Mouse (Mus musculus): ENCODE results near the gene Atp2b4. TPM values are rescaled to one million over a fixed set of nuclear protein-coding genes. Genes with fewer than 3 reads are reported as not detected.

Atp2b4 gene
- polyA plus RNA-seq, 1 experiment, result 7.7 TPM

DNA sequence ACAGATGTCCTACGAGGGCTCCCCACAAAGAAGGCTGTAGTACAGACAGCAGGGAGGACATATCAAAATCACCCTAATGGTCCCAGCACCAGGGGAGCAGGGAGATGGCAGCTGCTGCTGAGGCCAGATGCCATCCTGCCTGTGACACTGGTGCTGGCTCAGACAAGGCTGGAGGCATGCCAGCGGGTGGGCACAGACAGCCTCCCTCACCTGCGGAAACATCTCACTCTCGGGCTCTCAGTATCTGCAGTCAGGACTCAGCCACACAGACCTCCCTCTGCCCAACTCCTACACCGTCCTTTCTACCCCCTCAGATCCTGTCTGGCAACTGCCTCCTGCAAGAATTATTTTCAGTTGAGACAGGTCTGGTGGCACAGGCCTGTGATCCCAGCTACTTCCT lies 12.0 kb downstream of the Atp2b4 start:
- TF ChIP-seq GATA1 (IDR thresholded peaks at IDR 0.05; ENCODE audit: low read length), result no peak
- no peak for TF ChIP-seq TAL1 (IDR thresholded peaks at IDR 0.05; ENCODE audit: low read length)
- no peaks in the 10 kb centered on the region for H3K9me3 ChIP-seq (ENCODE audit: control insufficient read depth, low read length)
- peaks cover 100% of the 10 kb centered on the region for H3K36me3 ChIP-seq (ENCODE audit: control insufficient read depth)
- H3K4me3 ChIP-seq (replicated peaks), result no peak overlapping the region
- H3K27me3 ChIP-seq (ENCODE audit: control insufficient read depth), result no peaks in the 10 kb centered on the region
- H3K4me1 ChIP-seq (ENCODE audit: control insufficient read depth), result peaks cover 86% of the 10 kb centered on the region

DNA sequence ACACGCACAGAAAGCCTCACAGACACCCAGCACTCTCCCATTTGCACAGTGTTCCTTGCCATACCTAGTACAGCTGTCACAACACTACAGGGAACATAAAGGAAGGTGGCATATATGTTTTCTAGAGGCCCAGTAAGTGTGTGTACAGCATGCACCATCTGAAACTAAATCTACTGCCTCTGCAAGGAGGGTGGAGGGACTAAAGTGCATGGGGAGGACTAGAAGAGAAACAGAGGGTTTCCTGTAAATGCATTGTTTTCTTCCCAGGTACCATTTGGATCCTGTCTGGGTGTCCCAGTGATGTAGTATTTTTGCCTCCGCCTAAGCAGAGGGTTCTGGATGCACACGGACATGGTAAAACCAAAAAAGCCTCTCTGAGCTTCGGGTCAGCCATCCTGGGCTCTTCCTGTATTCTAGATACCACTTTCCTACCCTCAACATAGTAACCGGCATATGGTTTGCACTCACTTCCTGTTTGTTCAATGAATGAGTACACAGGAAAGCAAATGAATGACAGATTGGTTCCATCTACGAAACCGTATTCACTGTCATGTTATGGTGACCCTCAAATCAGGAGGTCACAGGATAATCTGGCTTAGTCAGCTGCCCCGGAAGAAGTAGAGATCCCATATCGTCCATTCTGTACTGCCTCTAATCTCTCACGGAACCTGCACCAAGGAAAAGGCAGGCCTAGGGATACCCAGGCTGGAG lies 13.2 kb downstream of the Atp2b4 start:
- H3K4me3 ChIP-seq (replicated peaks), result no peak overlapping the region
- H3K27me3 ChIP-seq (ENCODE audit: control insufficient read depth), result no peaks in the 10 kb centered on the region
- TF ChIP-seq GATA1 (IDR thresholded peaks at IDR 0.05; ENCODE audit: low read length), result no peak
- TF ChIP-seq TAL1 (IDR thresholded peaks at IDR 0.05; ENCODE audit: low read length), result no peak
- peaks cover 100% of the 10 kb centered on the region for H3K36me3 ChIP-seq (ENCODE audit: control insufficient read depth)
- no peaks in the 10 kb centered on the region for H3K9me3 ChIP-seq (ENCODE audit: control insufficient read depth, low read length)
- peaks cover 79% of the 10 kb centered on the region for H3K4me1 ChIP-seq (ENCODE audit: control insufficient read depth)

DNA sequence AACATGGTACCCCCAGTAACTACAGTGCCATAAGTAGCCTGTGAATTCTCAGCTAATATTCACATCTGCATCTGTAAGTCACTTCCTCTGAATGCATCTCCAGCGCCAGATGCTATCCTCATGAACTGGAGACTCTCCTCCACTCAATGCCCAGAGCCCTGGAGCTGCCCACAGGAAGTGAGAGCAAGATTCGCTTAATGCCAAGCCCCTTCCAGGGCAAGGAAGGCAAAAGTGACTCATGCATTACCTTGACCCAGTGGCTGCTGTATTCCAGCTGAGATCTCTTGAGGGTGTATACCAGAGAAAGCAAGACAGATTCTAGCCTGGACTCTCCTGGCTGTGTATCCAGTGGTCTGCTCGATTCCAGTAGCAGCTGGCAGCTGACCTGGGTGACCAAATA lies 16.2 kb downstream of the Atp2b4 start:
- Histone ChIP-seq H3K9me3 (ENCODE audit: control insufficient read depth, low read length) (no peaks in the 10 kb centered on the region), H3K4me3 (replicated peaks) (no peak overlapping the region), H3K27me3 (ENCODE audit: control insufficient read depth) (no peaks in the 10 kb centered on the region), H3K4me1 (ENCODE audit: control insufficient read depth) (peaks cover 80% of the 10 kb centered on the region), H3K36me3 (ENCODE audit: control insufficient read depth) (peaks cover 100% of the 10 kb centered on the region)
- TF ChIP-seq GATA1 (IDR thresholded peaks at IDR 0.05; ENCODE audit: low read length), result no peak
- TF ChIP-seq TAL1 (IDR thresholded peaks at IDR 0.05; ENCODE audit: low read length), result no peak

DNA sequence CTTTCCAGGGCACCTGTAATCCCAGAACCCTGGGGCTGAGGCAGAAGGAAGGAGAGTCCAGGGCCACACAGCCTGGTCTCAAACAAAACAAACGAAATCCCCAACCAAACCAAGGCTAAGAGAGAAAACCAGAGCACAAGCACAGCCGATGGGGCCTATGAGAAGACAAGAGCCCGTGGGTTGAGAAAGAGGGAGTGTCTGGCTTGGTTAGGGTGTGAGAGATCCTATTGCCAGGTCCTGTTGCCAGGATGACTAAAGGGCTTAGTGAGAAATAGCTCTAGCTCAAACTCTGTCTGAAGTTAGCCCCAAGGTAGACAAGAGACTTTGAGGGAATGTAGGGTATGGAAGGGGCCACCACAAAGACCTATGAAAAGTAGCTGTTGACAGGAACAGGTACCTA lies 19.3 kb downstream of the Atp2b4 start:
- TF ChIP-seq TAL1 (IDR thresholded peaks at IDR 0.05; ENCODE audit: low read length) (no peak), GATA1 (IDR thresholded peaks at IDR 0.05; ENCODE audit: low read length) (no peak)
- Histone ChIP-seq H3K9me3 (ENCODE audit: control insufficient read depth, low read length) (no peaks in the 10 kb centered on the region), H3K27me3 (ENCODE audit: control insufficient read depth) (no peaks in the 10 kb centered on the region), H3K4me3 (replicated peaks) (no peak overlapping the region), H3K4me1 (ENCODE audit: control insufficient read depth) (peaks cover 78% of the 10 kb centered on the region), H3K36me3 (ENCODE audit: control insufficient read depth) (peaks cover 100% of the 10 kb centered on the region)

DNA sequence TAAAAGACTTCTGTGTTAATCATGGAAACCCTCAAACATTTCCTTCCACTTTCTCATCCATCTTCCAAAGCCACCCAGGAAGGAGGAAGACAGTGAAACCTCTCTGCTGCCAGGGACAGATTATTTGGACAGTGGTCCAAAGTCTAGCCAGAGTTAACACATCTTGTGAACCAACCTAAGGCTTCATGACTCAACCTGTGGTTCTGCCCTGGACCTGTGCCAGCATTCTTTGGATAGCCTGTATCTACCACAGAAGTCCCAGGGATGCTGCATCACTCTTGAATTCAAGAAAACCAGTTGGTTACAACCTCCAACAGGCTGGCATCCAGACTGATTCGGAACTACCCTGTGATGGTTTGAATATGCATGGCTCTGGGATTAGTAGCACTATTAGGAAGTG lies 21.8 kb downstream of the Atp2b4 start:
- Histone ChIP-seq H3K27me3 (ENCODE audit: control insufficient read depth) (no peaks in the 10 kb centered on the region), H3K9me3 (ENCODE audit: control insufficient read depth, low read length) (no peaks in the 10 kb centered on the region), H3K36me3 (ENCODE audit: control insufficient read depth) (peaks cover 100% of the 10 kb centered on the region), H3K4me1 (ENCODE audit: control insufficient read depth) (peaks cover 65% of the 10 kb centered on the region), H3K4me3 (replicated peaks) (no peak overlapping the region)
- TF ChIP-seq GATA1 (IDR thresholded peaks at IDR 0.05; ENCODE audit: low read length), result no peak
- no peak for TF ChIP-seq TAL1 (IDR thresholded peaks at IDR 0.05; ENCODE audit: low read length)

DNA sequence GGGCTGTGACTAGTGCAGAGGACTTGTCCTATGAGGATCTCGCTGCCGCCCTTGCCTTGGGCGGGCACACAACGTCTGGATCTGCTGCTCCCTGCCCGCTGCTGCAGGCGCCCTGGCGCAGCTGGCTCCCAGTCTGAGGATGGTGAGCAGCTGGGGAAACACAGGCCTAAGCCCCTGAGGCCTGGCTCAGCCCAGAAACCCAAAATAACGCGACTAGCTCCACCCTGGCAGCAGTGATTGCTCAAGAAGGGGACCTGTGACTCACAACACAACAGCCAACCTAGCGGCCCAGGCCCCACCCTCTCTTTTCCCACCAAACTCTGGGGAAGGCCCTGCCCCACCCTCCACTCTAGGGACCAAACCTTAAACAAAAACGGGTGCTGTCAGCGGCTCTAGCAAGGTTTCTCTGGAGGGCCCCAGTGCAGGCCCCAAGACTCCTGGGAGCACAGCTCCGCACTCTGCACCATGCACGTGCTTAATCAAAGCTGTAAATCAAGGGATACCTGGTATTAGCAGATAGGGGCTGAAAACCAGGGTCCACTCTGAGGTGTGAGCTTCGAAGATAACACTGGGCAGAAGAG lies 23.1 kb downstream of the Atp2b4 start:
- TF ChIP-seq GATA1 (IDR thresholded peaks at IDR 0.05; ENCODE audit: low read length) (no peak), TAL1 (IDR thresholded peaks at IDR 0.05; ENCODE audit: low read length) (no peak)
- peaks cover 73% of the 10 kb centered on the region for H3K4me1 ChIP-seq (ENCODE audit: control insufficient read depth)

DNA sequence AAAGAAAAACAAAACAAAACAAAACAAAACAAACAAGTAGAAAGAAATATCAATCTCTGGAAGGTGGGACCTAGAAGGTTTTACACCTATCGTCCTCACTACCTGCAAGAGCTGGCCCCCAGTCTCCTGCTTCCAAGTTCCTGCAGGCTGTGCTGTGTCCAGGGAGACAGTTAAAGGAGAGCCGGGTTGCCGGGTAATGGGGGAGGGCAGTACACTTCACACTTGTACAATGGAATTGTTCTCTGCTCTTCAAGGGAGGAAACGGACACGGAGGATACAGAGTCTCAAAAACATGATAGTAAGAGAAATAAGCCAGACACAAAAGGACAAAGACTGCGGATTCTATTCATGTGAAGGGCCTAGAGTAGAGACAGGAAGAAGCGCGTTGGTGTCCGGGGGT lies 28.3 kb downstream of the Atp2b4 start:
- H3K4me1 ChIP-seq (ENCODE audit: control insufficient read depth), result peaks cover 49% of the 10 kb centered on the region
- H3K36me3 ChIP-seq (ENCODE audit: control insufficient read depth), result peaks cover 100% of the 10 kb centered on the region

More for the DNA sequence above, 23.1 kb downstream of the Atp2b4 start:
- Histone ChIP-seq H3K4me3 (replicated peaks) (no peak overlapping the region), H3K27me3 (ENCODE audit: control insufficient read depth) (no peaks in the 10 kb centered on the region), H3K36me3 (ENCODE audit: control insufficient read depth) (peaks cover 100% of the 10 kb centered on the region), H3K9me3 (ENCODE audit: control insufficient read depth, low read length) (no peaks in the 10 kb centered on the region)

DNA sequence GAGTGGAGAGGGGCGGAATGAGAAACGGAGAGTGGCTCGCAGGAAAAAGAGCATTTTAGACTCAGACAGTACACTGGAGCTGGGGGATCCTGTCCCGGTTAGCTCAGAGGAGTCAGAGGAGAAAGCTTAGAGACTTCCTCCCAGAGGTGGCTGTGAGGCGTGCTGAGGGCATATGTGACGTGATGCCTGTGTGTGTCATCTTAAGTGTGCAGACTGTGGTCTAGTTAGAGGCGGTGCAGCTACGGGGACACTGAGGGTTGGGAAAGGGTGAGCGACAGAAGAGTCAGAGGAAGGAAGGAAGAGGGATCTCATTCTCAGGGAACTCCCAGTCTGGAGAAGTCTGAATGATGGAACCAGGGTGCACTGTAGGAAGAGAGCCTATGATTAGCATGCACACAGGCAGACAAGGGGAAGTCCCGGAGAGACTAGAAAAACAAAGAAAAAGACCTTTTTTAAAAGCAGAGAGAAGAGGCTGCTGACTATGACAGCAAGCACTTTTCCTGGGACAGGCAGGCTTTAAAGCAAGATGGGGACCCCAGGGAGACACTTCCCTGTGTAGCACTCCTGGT lies 28.9 kb downstream of the Atp2b4 start:
- no peak overlapping the region for H3K4me3 ChIP-seq (replicated peaks)
- H3K4me1 ChIP-seq (ENCODE audit: control insufficient read depth), result peaks cover 43% of the 10 kb centered on the region
- H3K9me3 ChIP-seq (ENCODE audit: control insufficient read depth, low read length), result no peaks in the 10 kb centered on the region
- no peak for TF ChIP-seq TAL1 (IDR thresholded peaks at IDR 0.05; ENCODE audit: low read length)
- TF ChIP-seq GATA1 (IDR thresholded peaks at IDR 0.05; ENCODE audit: low read length), result no peak
- no peaks in the 10 kb centered on the region for H3K27me3 ChIP-seq (ENCODE audit: control insufficient read depth)
- peaks cover 100% of the 10 kb centered on the region for H3K36me3 ChIP-seq (ENCODE audit: control insufficient read depth)

More for the DNA sequence above, 28.3 kb downstream of the Atp2b4 start:
- Histone ChIP-seq H3K4me3 (replicated peaks) (no peak overlapping the region), H3K27me3 (ENCODE audit: control insufficient read depth) (no peaks in the 10 kb centered on the region), H3K9me3 (ENCODE audit: control insufficient read depth, low read length) (no peaks in the 10 kb centered on the region)
- no peak for TF ChIP-seq GATA1 (IDR thresholded peaks at IDR 0.05; ENCODE audit: low read length)
- TF ChIP-seq TAL1 (IDR thresholded peaks at IDR 0.05; ENCODE audit: low read length), result no peak

DNA sequence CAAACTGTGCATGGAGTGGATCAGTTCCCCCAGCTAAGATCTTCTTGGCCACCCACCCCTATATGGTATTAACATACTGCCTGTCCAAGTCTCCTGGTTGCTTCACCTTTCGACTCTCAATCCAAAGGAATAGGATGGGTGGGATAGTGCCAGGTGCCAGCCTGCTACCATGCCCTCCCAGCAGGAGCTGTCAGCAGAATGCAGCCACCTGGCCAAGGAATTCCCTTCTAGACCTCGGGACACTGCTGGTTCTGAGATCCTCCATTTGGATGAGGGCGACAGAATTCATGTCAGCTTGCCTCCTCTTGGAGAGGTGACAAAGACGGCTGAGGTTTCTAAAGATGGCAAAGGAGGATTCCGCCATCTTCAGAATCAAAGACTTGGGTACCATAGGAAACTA lies 32.8 kb downstream of the Atp2b4 start:
- Histone ChIP-seq H3K4me3 (replicated peaks) (no peak overlapping the region), H3K4me1 (ENCODE audit: control insufficient read depth) (peaks cover 57% of the 10 kb centered on the region), H3K9me3 (ENCODE audit: control insufficient read depth, low read length) (peaks cover 5% of the 10 kb centered on the region), H3K36me3 (ENCODE audit: control insufficient read depth) (peaks cover 100% of the 10 kb centered on the region), H3K27me3 (ENCODE audit: control insufficient read depth) (no peaks in the 10 kb centered on the region)
- TF ChIP-seq GATA1 (IDR thresholded peaks at IDR 0.05; ENCODE audit: low read length) (no peak), TAL1 (IDR thresholded peaks at IDR 0.05; ENCODE audit: low read length) (no peak)

All from erythroblast, embryonic 14.5 days (primary cell).